8 mouse cellular contexts compared by ENCODE assay signal in genomic region chr1:75253849-75254624, GRCm38 (mm10). TPM values are rescaled to one million over a fixed set of nuclear protein-coding genes. Genes with fewer than 3 reads are reported as not detected.
A peak's percentile ranks its signal among the peaks of the same experiment; 100 is the strongest.
DNase-seq lines count a peak whose midpoint lies in the region; ATAC-seq lines count a peak whose summit lies in the region.

No protein-coding gene starts in this region.

- no peaks in the 10 kb centered on the region for H3K27me3 ChIP-seq in midbrain, embryonic 14.5 days (ENCODE audit: control insufficient read depth, insufficient read depth, low read length)

- no peak for ATAC-seq in midbrain, embryonic 14.5 days (ENCODE audit: low FRiP score, low TSS enrichment)

- H3K36me3 ChIP-seq in midbrain, embryonic 14.5 days (ENCODE audit: control insufficient read depth, insufficient read depth, low read length), result no peaks in the 10 kb centered on the region

- no peak overlapping the region for H3K27ac ChIP-seq in midbrain, embryonic 14.5 days (replicated peaks; ENCODE audit: low read depth, low read length)

- no peak overlapping the region for H3K9ac ChIP-seq in midbrain, embryonic 14.5 days (replicated peaks; ENCODE audit: low read length)

- no peak overlapping the region for H3K4me2 ChIP-seq in midbrain, embryonic 14.5 days (ENCODE audit: low read length)

- H3K9me3 ChIP-seq in midbrain, embryonic 14.5 days (ENCODE audit: control insufficient read depth, low read length), result no peaks in the 10 kb centered on the region

- H3K4me1 ChIP-seq in midbrain, embryonic 14.5 days (ENCODE audit: control insufficient read depth, insufficient read depth, low read length), result no peaks in the 10 kb centered on the region; the same call in 1 of the 2 replicates

- peak; percentile 84 for DNase-seq in gastrocnemius, adult 18-20 months (ENCODE audit: low spot score)
- DNase-seq in gastrocnemius, postnatal 25 days, result no peak
- peak; percentile 79 for DNase-seq in R1 (ENCODE audit: low read depth, low spot score)
- DNase-seq in cerebellum, postnatal 4 days (ENCODE audit: low spot score in 2 of 2), result peak; percentile 80 to 91
- DNase-seq in gastrocnemius, postnatal 4 days (ENCODE audit: low spot score in 2 of 2), result peak; percentile 56 to 78
- DNase-seq in left cerebral cortex, adult 18-20 months (ENCODE audit: low spot score in 2 of 2), result peak; percentile 86 to 95
- DNase-seq in midbrain, embryonic 14.5 days, result peak; percentile 88
- DNase-seq in spleen, postnatal 36 days (ENCODE audit: low spot score in 2 of 2), result peak; percentile 69 to 77

- 67% methylated on average over 16 of the region's 16 CpGs for WGBS in midbrain, embryonic 14.5 days

- no peak overlapping the region for H3K4me3 ChIP-seq in midbrain, embryonic 14.5 days (replicated peaks; ENCODE audit: low read depth, low read length)

RNA-seq across cellular contexts. Expression of gene Ptprn, which starts 10.3 kb away (rescaled TPM):
- total RNA-seq in gastrocnemius, adult 18-20 months (2021), result not detected
- not detected for total RNA-seq in gastrocnemius, postnatal 25 days (2021)
- total RNA-seq in gastrocnemius, postnatal 4 days (2021), result under 1 TPM; 0.07 to 0.23 TPM
- total RNA-seq in left cerebral cortex, adult 18-20 months (2021), result 100 to 1,000 TPM; 480 to 486 TPM
- 16.6 and 19.3 TPM in 2 replicates for polyA plus RNA-seq in midbrain, embryonic 14.5 days (2014; fragmentation: Nextera tagmentation; extraction: Ambion mirVana)

RNA-seq across cellular contexts. Expression of gene Dnajb2, which starts 17.8 kb away (rescaled TPM):
- total RNA-seq in gastrocnemius, adult 18-20 months (2021), result 10 to 100 TPM; 74.2 to 86.4 TPM
- total RNA-seq in gastrocnemius, postnatal 25 days (2021), result 10 to 100 TPM; 58.4 to 60.9 TPM
- 10 to 100 TPM; 41.5 to 48.8 TPM for total RNA-seq in gastrocnemius, postnatal 4 days (2021)
- 100 to 1,000 TPM; 107 to 116 TPM for total RNA-seq in left cerebral cortex, adult 18-20 months (2021)
- 29.5 and 38.3 TPM in 2 replicates for polyA plus RNA-seq in midbrain, embryonic 14.5 days (2014; fragmentation: Nextera tagmentation; extraction: Ambion mirVana)

RNA-seq across cellular contexts. Expression of gene A630095N17Rik, which starts 22.1 kb away (rescaled TPM):
- not detected for total RNA-seq in gastrocnemius, adult 18-20 months (2021)
- total RNA-seq in gastrocnemius, postnatal 25 days (2021), result not detected
- not detected for total RNA-seq in gastrocnemius, postnatal 4 days (2021)
- not detected for total RNA-seq in left cerebral cortex, adult 18-20 months (2021)
- polyA plus RNA-seq in midbrain, embryonic 14.5 days (2014; fragmentation: Nextera tagmentation; extraction: Ambion mirVana), result not detected in 2 replicates

RNA-seq across cellular contexts. Expression of gene Resp18, which starts 24.2 kb away (rescaled TPM):
- total RNA-seq in gastrocnemius, adult 18-20 months (2021), result not detected
- not detected for total RNA-seq in gastrocnemius, postnatal 25 days (2021)
- not detected for total RNA-seq in gastrocnemius, postnatal 4 days (2021)
- 100 to 1,000 TPM; 169 to 185 TPM for total RNA-seq in left cerebral cortex, adult 18-20 months (2021)
- 116 and 164 TPM in 2 replicates for polyA plus RNA-seq in midbrain, embryonic 14.5 days (2014; fragmentation: Nextera tagmentation; extraction: Ambion mirVana)

RNA-seq across cellular contexts. Expression of gene Tuba4a, which starts 34.4 kb away (rescaled TPM):
- 1,000 to 10,000 TPM; 1,120 to 1,226 TPM for total RNA-seq in gastrocnemius, adult 18-20 months (2021)
- total RNA-seq in gastrocnemius, postnatal 25 days (2021), result 100 to 1,000 TPM; 749 to 982 TPM
- total RNA-seq in gastrocnemius, postnatal 4 days (2021), result 100 to 1,000 TPM; 486 to 515 TPM
- 100 to 1,000 TPM; 630 to 703 TPM for total RNA-seq in left cerebral cortex, adult 18-20 months (2021)
- polyA plus RNA-seq in midbrain, embryonic 14.5 days (2014; fragmentation: Nextera tagmentation; extraction: Ambion mirVana), result 4.2 and 6.4 TPM in 2 replicates

Comparison
In these comparisons a context has a peak if more than half of its experiments do, and no peak if none do; other contexts are left out.
1. RNA of gene Ptprn, which starts 10.3 kb away (total RNA-seq): 480 to 486 TPM in left cerebral cortex, adult 18-20 months; 0.07 to 0.23 TPM in gastrocnemius, postnatal 4 days, not detected in gastrocnemius, adult 18-20 months and not detected in gastrocnemius, postnatal 25 days; every median in the first group is over 100 times any median in the second.